Mouse (Mus musculus) cerebellum, postnatal 4 days (tissue): ENCODE data around the gene Socs2.
A peak's percentile ranks its signal among the peaks of the same experiment; 100 is the strongest.

Source experiments
- DNase-seq, 2 experiments: peaks; one replicate each; pipeline ENCODE4 v3.0.0; 2022; ENCODE audit warnings: low spot score in 2 of 2, mixed read lengths in 1 of 2

The Socs2 gene

GRCm38 (mm10) chr10:95416685-95417495, at the start of gene Socs2:
Gene Socs2 (minus strand): TSS chr10:95417180.
- DNase-seq = peak; percentile 78 to 92

DNA sequence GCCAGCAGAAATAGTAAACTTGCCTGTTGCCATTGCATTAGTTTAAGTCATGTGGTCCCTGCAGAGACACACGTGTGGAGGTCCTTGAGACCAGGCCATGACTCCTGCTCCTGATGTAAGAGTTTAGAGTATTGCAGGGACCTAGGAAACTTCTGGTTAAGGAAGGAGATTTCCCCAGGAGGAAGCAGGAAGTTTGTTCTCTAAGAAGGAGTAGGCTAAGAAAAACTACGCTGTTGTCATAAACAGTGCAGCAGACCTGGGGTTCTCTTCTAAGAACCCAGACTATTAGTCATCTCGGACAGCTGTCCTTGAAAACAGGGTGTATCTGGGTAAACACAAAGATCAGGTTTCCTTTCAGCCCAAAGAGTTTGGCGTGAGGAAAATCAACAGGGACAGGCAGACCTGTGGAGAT, 48.5 kb upstream of the Socs2 start:
- no peak for DNase-seq

- no peak for DNase-seq
Observed at GRCm38 (mm10) chr10:95464527-95464926, 47.5 kb upstream of the Socs2 start.

- DNase-seq = no peak
Observed at GRCm38 (mm10) chr10:95462231-95462630, 45.3 kb upstream of the Socs2 start.

- DNase-seq = no peak
Observed at GRCm38 (mm10) chr10:95461053-95461553, 44.1 kb upstream of the Socs2 start.

GRCm38 (mm10) chr10:95458050-95458806, 41.2 kb upstream of the Socs2 start:
- no peak for DNase-seq

- DNase-seq = no peak
Observed at GRCm38 (mm10) chr10:95457367-95458049, 40.5 kb upstream of the Socs2 start.

- no peak for DNase-seq
Observed at GRCm38 (mm10) chr10:95456103-95456502, 39.1 kb upstream of the Socs2 start.

DNA sequence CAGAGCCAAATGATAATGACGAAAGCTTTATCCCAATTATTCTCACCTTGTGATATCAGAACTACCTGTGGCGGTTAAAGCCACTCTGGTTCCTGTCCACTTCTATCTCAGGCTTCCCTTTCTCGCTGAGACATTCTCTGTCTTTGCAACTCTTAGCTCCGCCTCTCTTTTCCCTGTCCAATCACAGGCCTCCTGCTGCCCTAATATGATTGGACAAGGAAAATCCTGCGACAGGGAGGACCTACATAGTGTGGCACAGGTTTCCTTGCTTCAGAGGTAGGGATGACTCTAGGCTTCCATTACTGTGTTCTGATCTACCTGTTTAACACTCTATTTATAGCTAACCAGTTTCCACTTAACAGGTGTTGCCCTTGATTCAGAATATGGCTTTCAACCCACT, 36.3 kb upstream of the Socs2 start:
- no peak for DNase-seq

GRCm38 (mm10) chr10:95449033-95449432, 32.1 kb upstream of the Socs2 start:
- DNase-seq = no peak

- DNase-seq = no peak
Observed at GRCm38 (mm10) chr10:95447954-95448353, 31.0 kb upstream of the Socs2 start.

DNA sequence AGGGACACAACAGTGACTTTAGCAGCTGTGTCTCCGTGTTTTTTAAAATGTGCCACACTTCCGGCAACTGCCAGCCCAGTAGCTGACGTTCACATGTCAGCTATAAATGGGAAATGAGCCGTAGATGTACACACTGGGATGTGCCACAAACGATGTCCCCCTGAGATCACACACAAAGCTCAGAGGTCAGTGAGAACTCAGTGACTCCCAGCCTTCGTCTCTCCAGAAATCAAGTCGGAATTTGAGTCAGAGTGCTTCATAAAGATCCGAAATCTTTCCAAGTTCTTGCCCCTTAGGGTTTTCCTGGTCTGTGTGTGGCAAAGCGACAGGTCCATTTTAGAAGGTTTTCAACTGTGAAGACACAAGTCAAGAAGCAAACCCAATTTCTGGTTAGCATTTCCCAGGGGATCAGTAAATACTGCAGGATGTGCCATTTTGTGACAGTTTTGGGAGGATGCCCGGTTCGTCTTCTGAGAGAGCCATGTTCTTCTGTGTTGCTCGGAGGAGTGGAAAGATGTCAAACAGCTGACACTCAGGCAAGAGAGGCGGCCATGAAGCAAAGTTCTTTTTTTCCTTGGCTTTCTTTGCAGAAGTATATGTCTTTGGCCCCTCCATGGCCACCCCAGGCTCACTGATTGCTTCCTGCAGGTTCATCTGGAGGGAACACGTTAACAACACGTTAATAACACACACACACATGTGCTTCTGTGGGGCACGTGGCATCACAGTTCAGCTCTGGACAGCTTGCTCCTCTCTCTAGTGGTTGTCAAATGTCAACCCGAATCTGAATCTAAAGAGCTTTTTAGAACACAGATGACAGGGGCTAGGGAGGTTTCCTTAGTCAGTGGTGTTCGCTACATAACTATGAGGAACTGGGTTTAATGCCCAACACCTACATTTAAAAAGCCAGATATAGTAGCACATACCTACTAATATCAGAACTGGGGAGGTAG, 28.4 kb upstream of the Socs2 start:
- DNase-seq = peak in 1 of 2 experiments; percentile 48

DNA sequence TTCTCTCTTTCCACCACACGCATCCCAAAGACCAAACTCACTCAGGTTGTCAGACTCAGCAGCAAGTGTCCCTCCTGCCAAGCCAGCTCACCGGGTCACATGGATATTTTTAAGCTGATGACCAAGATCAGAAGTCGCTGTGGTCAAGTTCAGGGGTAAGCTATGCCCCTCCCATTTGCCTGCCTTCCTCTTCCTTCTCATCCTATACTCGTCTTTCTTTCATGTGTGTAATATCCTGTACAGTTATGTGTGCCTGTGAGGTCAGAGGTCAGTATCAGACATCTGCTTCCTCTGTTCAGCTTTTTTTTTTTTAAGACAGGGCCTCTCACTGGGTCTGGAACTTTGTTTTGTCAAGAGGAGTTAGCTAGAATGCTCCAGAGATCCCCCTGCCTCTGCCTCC, 25.4 kb upstream of the Socs2 start:
- DNase-seq = no peak

- no peak for DNase-seq
Observed at GRCm38 (mm10) chr10:95440566-95440965, 23.6 kb upstream of the Socs2 start.

GRCm38 (mm10) chr10:95439718-95440339, 22.8 kb upstream of the Socs2 start:
- no peak for DNase-seq

- no peak for DNase-seq
Observed at GRCm38 (mm10) chr10:95438941-95439340, 22.0 kb upstream of the Socs2 start.

DNA sequence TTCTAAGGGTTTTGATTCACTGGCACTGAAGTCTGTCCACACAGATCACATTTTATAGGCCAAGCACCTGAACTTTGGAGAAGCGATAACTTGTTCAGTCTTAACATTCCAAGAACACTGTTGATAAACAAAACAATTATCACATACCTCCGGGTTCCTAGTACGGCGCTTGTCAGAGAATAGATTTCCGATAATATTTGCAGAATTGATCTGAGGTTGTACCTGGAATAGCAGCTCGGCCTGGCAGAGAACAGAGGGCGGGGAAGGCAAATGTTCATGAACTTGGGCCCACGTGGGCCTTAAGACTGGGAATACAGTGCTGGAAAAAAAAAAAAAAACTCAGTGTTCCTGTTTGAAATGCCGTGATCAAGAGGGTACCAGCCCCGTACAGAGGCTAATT, 13.3 kb upstream of the Socs2 start:
- no peak for DNase-seq

- no peak for DNase-seq
Observed at GRCm38 (mm10) chr10:95429111-95429510, 12.1 kb upstream of the Socs2 start.

DNA sequence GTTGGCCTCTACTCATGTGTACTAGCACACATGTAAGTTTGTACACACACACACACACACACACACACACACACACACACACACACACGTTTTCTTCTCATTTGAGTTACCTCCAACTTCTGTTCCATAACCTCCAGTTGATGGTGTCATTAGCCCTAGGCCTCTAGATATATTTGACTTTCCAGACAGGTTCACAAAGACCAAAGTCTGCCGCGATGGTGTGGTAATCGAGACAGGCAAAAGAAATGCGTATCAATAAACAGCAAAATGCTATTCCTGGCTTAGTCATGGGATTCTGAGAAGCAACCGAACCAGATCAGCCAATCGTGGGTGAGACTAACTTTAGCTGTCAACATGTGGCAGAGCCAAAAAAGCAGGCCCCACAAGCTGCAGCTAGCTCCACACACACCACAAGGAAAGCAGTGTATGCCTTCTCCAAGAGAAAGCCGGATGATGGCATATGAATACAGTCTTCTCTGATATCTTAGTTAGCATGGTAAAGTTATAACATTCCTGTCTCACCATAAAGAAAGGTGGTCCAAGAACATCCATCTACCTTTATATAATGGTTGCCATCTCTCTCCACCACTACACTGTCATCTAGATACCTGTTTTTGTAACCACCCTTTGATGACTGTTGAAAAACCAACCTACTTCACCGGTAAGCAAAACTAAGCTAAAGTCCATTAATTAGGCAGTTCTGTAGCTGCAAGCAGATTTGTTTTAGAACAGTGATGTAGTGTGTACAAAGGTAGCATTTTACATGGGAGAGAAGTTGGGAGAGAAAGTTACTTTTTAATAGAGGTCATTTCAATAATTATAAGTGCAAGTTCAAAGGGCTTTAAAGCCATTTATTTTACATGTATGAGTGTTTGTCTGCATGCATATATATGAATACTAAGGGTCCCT, 9.5 kb upstream of the Socs2 start:
- DNase-seq = no peak

- DNase-seq = no peak
Observed at GRCm38 (mm10) chr10:95422681-95423080, 5.7 kb upstream of the Socs2 start.
